Mouse (Mus musculus): ENCODE data around the gene Inava. TPM values are rescaled to one million over a fixed set of nuclear protein-coding genes. Genes with fewer than 3 reads are reported as not detected.

Gene Inava
- polyA plus RNA-seq, 2 experiments, result 16.0 to 17.3 TPM

- Histone ChIP-seq H3K27me3 (ENCODE audit: control insufficient read depth, insufficient read depth, low read length) (peaks cover 19% of the 10 kb centered on the region), H3K4me2 (replicated peaks; ENCODE audit: low read depth, low read length, severe bottlenecking) (no peak overlapping the region), H3K4me1 (ENCODE audit: control insufficient read depth, insufficient read depth, low read length) (peaks cover 7% of the 10 kb centered on the region; the same call in 1 of the 2 replicates), H3K4me3 (replicated peaks; ENCODE audit: low read length) (no peak overlapping the region), H3K9ac (ENCODE audit: low read depth, low read length, severe bottlenecking) (no peak overlapping the region), H3K9me3 (ENCODE audit: control insufficient read depth, low read length) (no peaks in the 10 kb centered on the region), H3K27ac (replicated peaks; ENCODE audit: low read depth, low read length) (no peak overlapping the region), H3K36me3 (ENCODE audit: control insufficient read depth, insufficient read depth, low read length) (no peaks in the 10 kb centered on the region)
- ATAC-seq (ENCODE audit: low FRiP score, low read depth), result no peak
- WGBS, result 35% methylated on average over 6 of the region's 6 CpGs
- no peak for TF ChIP-seq POLR2A (IDR thresholded peaks at IDR 0.05; ENCODE audit: borderline replicate concordance, extremely low read depth, insufficient read depth, insufficient read length)
- DNase-seq (ENCODE audit: low spot score), result no peak
Observed at GRCm38 (mm10) chr1:136255174-136255573, 21.1 kb upstream of the Inava start.

GRCm38 (mm10) chr1:136254503-136255065 is 20.5 kb upstream of the Inava start:
- ATAC-seq (ENCODE audit: low FRiP score, low read depth), result no peak
- WGBS, result 79% methylated on average over 10 of the region's 10 CpGs
- no peak overlapping the region for H3K9ac ChIP-seq (ENCODE audit: low read depth, low read length, severe bottlenecking)
- H3K4me1 ChIP-seq (ENCODE audit: control insufficient read depth, insufficient read depth, low read length), result peaks cover 2% of the 10 kb centered on the region; the same call in 1 of the 2 replicates
- peaks cover 13% of the 10 kb centered on the region for H3K27me3 ChIP-seq (ENCODE audit: control insufficient read depth, insufficient read depth, low read length)
- no peak overlapping the region for H3K4me2 ChIP-seq (replicated peaks; ENCODE audit: low read depth, low read length, severe bottlenecking)
- DNase-seq (ENCODE audit: low spot score), result no peak
- H3K9me3 ChIP-seq (ENCODE audit: control insufficient read depth, low read length), result no peaks in the 10 kb centered on the region
- no peak for TF ChIP-seq POLR2A (IDR thresholded peaks at IDR 0.05; ENCODE audit: borderline replicate concordance, extremely low read depth, insufficient read depth, insufficient read length)
- no peak overlapping the region for H3K4me3 ChIP-seq (replicated peaks; ENCODE audit: low read length)
- H3K27ac ChIP-seq (replicated peaks; ENCODE audit: low read depth, low read length), result no peak overlapping the region
- no peaks in the 10 kb centered on the region for H3K36me3 ChIP-seq (ENCODE audit: control insufficient read depth, insufficient read depth, low read length)

- H3K4me2 ChIP-seq (replicated peaks; ENCODE audit: low read depth, low read length, severe bottlenecking), result no peak overlapping the region
- ATAC-seq (ENCODE audit: low FRiP score, low read depth) (no peak), DNase-seq (ENCODE audit: low spot score) (no peak)
- H3K36me3 ChIP-seq (ENCODE audit: control insufficient read depth, insufficient read depth, low read length), result no peaks in the 10 kb centered on the region
- H3K27ac ChIP-seq (replicated peaks; ENCODE audit: low read depth, low read length), result no peak overlapping the region
- TF ChIP-seq POLR2A (IDR thresholded peaks at IDR 0.05; ENCODE audit: borderline replicate concordance, extremely low read depth, insufficient read depth, insufficient read length), result no peak
- no peak overlapping the region for H3K9ac ChIP-seq (ENCODE audit: low read depth, low read length, severe bottlenecking)
- WGBS, result 11% methylated on average over 2 of the region's 2 CpGs
- H3K27me3 ChIP-seq (ENCODE audit: control insufficient read depth, insufficient read depth, low read length), result peaks cover 2% of the 10 kb centered on the region
- H3K4me3 ChIP-seq (replicated peaks; ENCODE audit: low read length), result no peak overlapping the region
- H3K9me3 ChIP-seq (ENCODE audit: control insufficient read depth, low read length), result no peaks in the 10 kb centered on the region
- H3K4me1 ChIP-seq (ENCODE audit: control insufficient read depth, insufficient read depth, low read length), result no peaks in the 10 kb centered on the region
Observed at GRCm38 (mm10) chr1:136253472-136253871, 19.4 kb upstream of the Inava start.

GRCm38 (mm10) chr1:136249662-136250061 is 15.6 kb upstream of the Inava start:
- no peak overlapping the region for H3K4me3 ChIP-seq (replicated peaks; ENCODE audit: low read length)
- no peak overlapping the region for H3K9ac ChIP-seq (ENCODE audit: low read depth, low read length, severe bottlenecking)
- H3K4me1 ChIP-seq (ENCODE audit: control insufficient read depth, insufficient read depth, low read length), result no peaks in the 10 kb centered on the region
- no peaks in the 10 kb centered on the region for H3K27me3 ChIP-seq (ENCODE audit: control insufficient read depth, insufficient read depth, low read length)
- no peaks in the 10 kb centered on the region for H3K9me3 ChIP-seq (ENCODE audit: control insufficient read depth, low read length)
- no peak overlapping the region for H3K27ac ChIP-seq (replicated peaks; ENCODE audit: low read depth, low read length)
- no peak overlapping the region for H3K4me2 ChIP-seq (replicated peaks; ENCODE audit: low read depth, low read length, severe bottlenecking)
- ATAC-seq (ENCODE audit: low FRiP score, low read depth), result no peak
- DNase-seq (ENCODE audit: low spot score), result no peak
- no peaks in the 10 kb centered on the region for H3K36me3 ChIP-seq (ENCODE audit: control insufficient read depth, insufficient read depth, low read length)
- 45% methylated on average over 5 of the region's 5 CpGs for WGBS
- no peak for TF ChIP-seq POLR2A (IDR thresholded peaks at IDR 0.05; ENCODE audit: borderline replicate concordance, extremely low read depth, insufficient read depth, insufficient read length)

- no peak for ATAC-seq (ENCODE audit: low FRiP score, low read depth)
- H3K4me1 ChIP-seq (ENCODE audit: control insufficient read depth, insufficient read depth, low read length), result no peaks in the 10 kb centered on the region
- WGBS, result 81% methylated on average over 5 of the region's 5 CpGs
- no peaks in the 10 kb centered on the region for H3K36me3 ChIP-seq (ENCODE audit: control insufficient read depth, insufficient read depth, low read length)
- no peak overlapping the region for H3K4me2 ChIP-seq (replicated peaks; ENCODE audit: low read depth, low read length, severe bottlenecking)
- no peak overlapping the region for H3K27ac ChIP-seq (replicated peaks; ENCODE audit: low read depth, low read length)
- TF ChIP-seq POLR2A (IDR thresholded peaks at IDR 0.05; ENCODE audit: borderline replicate concordance, extremely low read depth, insufficient read depth, insufficient read length), result no peak
- H3K4me3 ChIP-seq (replicated peaks; ENCODE audit: low read length), result no peak overlapping the region
- H3K9me3 ChIP-seq (ENCODE audit: control insufficient read depth, low read length), result no peaks in the 10 kb centered on the region
- no peaks in the 10 kb centered on the region for H3K27me3 ChIP-seq (ENCODE audit: control insufficient read depth, insufficient read depth, low read length)
- no peak for DNase-seq (ENCODE audit: low spot score)
- H3K9ac ChIP-seq (ENCODE audit: low read depth, low read length, severe bottlenecking), result no peak overlapping the region
Observed at GRCm38 (mm10) chr1:136247393-136247792, 13.3 kb upstream of the Inava start.
